Mouse (Mus musculus) brain, embryonic 14.5 days (tissue): Measurements from ENCODE around the gene Tead3. TPM values are rescaled to one million over a fixed set of nuclear protein-coding genes. Genes with fewer than 3 reads are reported as not detected.

Experiments
- DNase-seq: peaks from one replicate; pipeline ENCODE4 v3.0.0-alpha.2; 2011; ENCODE audit warnings: low read depth
- CTCF ChIP-seq: fragments of 200-500 bp; IDR thresholded peaks from 2 replicates; pipeline ENCODE4 v1.5.1; 2012; ENCODE audit warnings: inconsistent platforms, mild to moderate bottlenecking, moderate library complexity, borderline replicate concordance; ENCODE audit not compliant: insufficient read depth, insufficient read length; ENCODE audit errors: extremely low read depth
- POLR2A ChIP-seq: fragments of 200-500 bp; IDR thresholded peaks from 2 replicates; pipeline ENCODE4 v1.6.1; 2012; ENCODE audit warnings: mild to moderate bottlenecking, inconsistent platforms, borderline replicate concordance; ENCODE audit not compliant: poor library complexity, insufficient read depth, insufficient read length, severe bottlenecking; ENCODE audit errors: extremely low read depth
- polyA plus RNA-seq: library from polyadenylated mRNA; depleted of rRNA; stranded (reverse); fragments of >200 nt; gene quantifications from 2 replicates; pipeline ENCODE4 v1.2.3, GENCODE M21; 2012; rRNA removed

Tead3 gene
- polyA plus RNA-seq, result 15.6 and 16.4 TPM in 2 replicates

- peak; percentile 84 for DNase-seq
- no peak for TF ChIP-seq POLR2A
- TF ChIP-seq CTCF, result no peak
Measured at GRCm38 (mm10) chr17:28350466-28351352, at the start of gene Tead3. TSS of gene Tead3 (minus strand) at chr17:28350817.

GRCm38 (mm10) chr17:28394994-28395393 lies 44.4 kb upstream of the Tead3 start:
- TF ChIP-seq CTCF (no peak), POLR2A (no peak)
- no peak for DNase-seq

GRCm38 (mm10) chr17:28394051-28394765 lies 43.6 kb upstream of the Tead3 start:
- TF ChIP-seq POLR2A (no peak), CTCF (no peak)
- no peak for DNase-seq

GRCm38 (mm10) chr17:28391568-28392432 lies 41.2 kb upstream of the Tead3 start:
- TF ChIP-seq CTCF (no peak), POLR2A (no peak)
- no peak for DNase-seq

GRCm38 (mm10) chr17:28388534-28388933 lies 37.9 kb upstream of the Tead3 start:
- DNase-seq, result no peak
- TF ChIP-seq CTCF (no peak), POLR2A (no peak)

- peak; percentile 90 for DNase-seq
- TF ChIP-seq POLR2A (no peak), CTCF (peak; percentile 95)
Measured at GRCm38 (mm10) chr17:28386150-28386905, 35.7 kb upstream of the Tead3 start.

GRCm38 (mm10) chr17:28384298-28384697 lies 33.7 kb upstream of the Tead3 start:
- peak; percentile 25 for DNase-seq
- TF ChIP-seq POLR2A (no peak), CTCF (peak; percentile 21; the same call in 1 of the 2 replicates)

GRCm38 (mm10) chr17:28380255-28380654 lies 29.6 kb upstream of the Tead3 start:
- TF ChIP-seq POLR2A (no peak), CTCF (no peak)
- no peak for DNase-seq

- TF ChIP-seq CTCF (no peak), POLR2A (no peak)
- DNase-seq, result no peak
Measured at GRCm38 (mm10) chr17:28375592-28376061, 25.0 kb upstream of the Tead3 start.

GRCm38 (mm10) chr17:28374494-28374893 lies 23.9 kb upstream of the Tead3 start:
- DNase-seq, result peak; percentile 15
- TF ChIP-seq POLR2A, result no peak
- TF ChIP-seq CTCF, result no peak
